Mouse (Mus musculus) liver, embryonic 13.5 days (tissue): ENCODE data around the gene Fem1b. TPM values are rescaled to one million over a fixed set of nuclear protein-coding genes. Genes with fewer than 3 reads are reported as not detected.

Source experiments
- ATAC-seq: fragments of 200-750 bp; cut with Nextera tagmentation; 2 replicates; pipeline ENCODE4 v1.8.0; 2017; ENCODE audit warnings: low read depth, mild to moderate bottlenecking, moderate number of reproducible peaks, moderate library complexity
- DNase-seq: peaks from one replicate; pipeline ENCODE4 v3.0.0; 2022
- H3K27ac ChIP-seq: fragments of 300-500 bp; sonication (generic); 2 replicates; pipeline ENCODE4 v1.5.1; 2015; ENCODE audit warnings: moderate library complexity, mild to moderate bottlenecking, inconsistent platforms
- H3K27me3 ChIP-seq: fragments of 300-500 bp; sonication (generic); 2 replicates; pipeline ENCODE4 v1.6.1; 2015; ENCODE audit warnings: mild to moderate bottlenecking, inconsistent platforms
- H3K36me3 ChIP-seq: fragments of 300-500 bp; sonication (generic); 2 replicates; pipeline ENCODE4 v1.6.1; 2015; ENCODE audit warnings: mild to moderate bottlenecking, inconsistent platforms
- H3K4me1 ChIP-seq: fragments of 300-500 bp; sonication (generic); replicated peaks from 2 replicates; pipeline ENCODE4 v1.6.1; 2015; ENCODE audit warnings: inconsistent platforms
- H3K4me2 ChIP-seq: fragments of 300-500 bp; sonication (generic); 2 replicates; pipeline ENCODE4 v1.6.1; 2015; ENCODE audit warnings: inconsistent platforms, mild to moderate bottlenecking, moderate library complexity
- H3K4me3 ChIP-seq: fragments of 300-500 bp; sonication (generic); replicated peaks from 2 replicates; pipeline ENCODE4 v1.5.1; 2015; ENCODE audit warnings: mild to moderate bottlenecking, inconsistent platforms
- H3K9ac ChIP-seq: fragments of 300-500 bp; sonication (generic); 2 replicates; pipeline ENCODE4 v1.6.1; 2015; ENCODE audit warnings: mild to moderate bottlenecking, inconsistent platforms
- H3K9me3 ChIP-seq: fragments of 300-500 bp; sonication (generic); replicated peaks from 2 replicates; pipeline ENCODE4 v1.6.1; 2016; ENCODE audit warnings: inconsistent platforms
- WGBS: fragments of 180-500 bp; shearing (Covaris S2); methylation state at CpG from one replicate; pipeline ENCODE4 v1.1.7; 2015; ENCODE audit not compliant: insufficient replicate concordance; 5-methylcytosine and 5-hydroxymethylcytosine counted together
- polyA plus RNA-seq: library from polyadenylated mRNA; unstranded; fragments of >200 nt; fragmentation: Nextera tagmentation; extraction: Ambion mirVana; gene quantifications from 2 replicates; pipeline ENCODE4 v1.2.1, GENCODE M21; 2015

Gene Fem1b
- polyA plus RNA-seq, 1 experiment from 2014 or later, result 9.4 TPM

DNA sequence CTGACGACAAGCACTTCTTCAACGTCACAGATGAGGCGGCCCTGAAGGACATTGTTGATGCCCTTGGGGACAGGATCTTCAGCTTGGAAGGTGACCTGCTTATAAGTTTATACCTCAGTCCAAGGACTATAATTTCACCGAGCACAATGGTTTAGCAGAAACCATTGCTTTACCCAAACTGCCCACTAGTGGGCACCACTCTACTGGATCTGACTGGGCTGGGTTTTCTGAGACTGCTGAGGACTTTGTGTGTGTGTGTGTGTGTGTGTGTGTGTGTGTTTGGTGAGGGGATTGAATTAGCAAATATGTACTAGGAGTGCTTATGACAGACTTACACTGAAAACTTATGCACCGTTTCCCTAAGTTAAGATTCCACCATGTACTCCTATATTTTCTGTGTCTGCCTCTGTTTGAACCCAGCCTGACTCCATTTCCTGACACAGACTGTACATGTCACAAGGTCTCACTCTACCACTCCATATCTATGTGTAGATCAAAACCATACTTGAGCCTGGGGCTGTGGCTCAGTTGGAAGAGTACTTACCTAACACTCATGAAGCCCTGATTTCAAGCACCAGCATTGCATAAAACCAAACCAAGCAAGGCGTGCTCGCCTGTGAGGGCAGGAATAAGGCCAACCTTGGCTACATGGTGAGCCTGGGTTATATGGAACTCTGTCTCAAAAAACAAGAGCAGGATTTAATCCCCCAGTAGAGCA, 67.0 kb downstream of the Fem1b start:
- Histone ChIP-seq H3K4me2 (no peak overlapping the region), H3K4me1 (no peaks in the 10 kb centered on the region), H3K27me3 (no peaks in the 10 kb centered on the region), H3K27ac (no peak overlapping the region), H3K9ac (no peak overlapping the region), H3K36me3 (no peaks in the 10 kb centered on the region), H3K9me3 (peaks cover 5% of the 10 kb centered on the region; the same call in 1 of the 2 replicates), H3K4me3 (no peak overlapping the region)
- DNase-seq, result no peak
- no peak for ATAC-seq
- 36% methylated on average over 7 of the region's 7 CpGs for WGBS

Other genes with a start within 250 kb of the Fem1b start
- gene Itga11, start 134.1 kb downstream of the Fem1b start, polyA plus RNA-seq, result 0.08 and 0.10 TPM in 2 replicates
- gene Cln6, start 26.9 kb upstream of the Fem1b start, polyA plus RNA-seq, result 14.9 and 15.4 TPM in 2 replicates
- 1.8 TPM in 2 replicates for gene Calml4, start 46.1 kb upstream of the Fem1b start, polyA plus RNA-seq
- gene Pias1, start 176.0 kb upstream of the Fem1b start, polyA plus RNA-seq, result 25.6 and 30.6 TPM in 2 replicates